Mouse (Mus musculus): ENCODE measurements around the gene Rac1.

GRCm38 (mm10) chr5:143487998-143488397, 39.8 kb downstream of the Rac1 start:
- TF ChIP-seq CTCF (IDR thresholded peaks at IDR 0.05; ENCODE audit: low read depth, low read length) (no peak), POLR2A (IDR thresholded peaks at IDR 0.05; ENCODE audit: extremely low read depth, insufficient read depth, low read length) (no peak)

Measured in liver, adult 2 months (tissue).